Mouse (Mus musculus): ENCODE data around the gene Klhl29. TPM values are rescaled to one million over a fixed set of nuclear protein-coding genes. Genes with fewer than 3 reads are reported as not detected.

Gene Klhl29
- total and polyA plus RNA-seq, 3 experiments = not detected

GRCm38 (mm10) chr12:5186645-5187044 is 188.8 kb downstream of the Klhl29 start:
- DNase-seq (ENCODE audit: low read depth, low spot score) = no peak
- Histone ChIP-seq H3K9ac (ENCODE audit: control insufficient read depth, low read depth, low read length, poor library complexity, severe bottlenecking) (no peak overlapping the region), H3K4me1 (ENCODE audit: control insufficient read depth in 1 of 2, insufficient read depth in 2 of 2, low read length in 2 of 2) (no peaks in the 10 kb centered on the region), H3K27me3 (ENCODE audit: control insufficient read depth in 1 of 2, insufficient read depth in 2 of 2, low read length in 2 of 2) (no peaks in the 10 kb centered on the region), H3K36me3 (ENCODE audit: control insufficient read depth in 1 of 2, insufficient read depth in 2 of 2, low read length in 2 of 2) (no peaks in the 10 kb centered on the region), H3K9me3 (replicated peaks; ENCODE audit: insufficient read depth, low read length) (no peaks in the 10 kb centered on the region), H3K27ac (ENCODE audit: control insufficient read depth, low read depth, low read length) (no peak overlapping the region), H3K4me3 (ENCODE audit: control insufficient read depth in 1 of 2, insufficient read depth in 1 of 2, low read depth in 2 of 2, low read length in 2 of 2) (no peak overlapping the region), H3K79me2 (ENCODE audit: control insufficient read depth, insufficient read depth, low read length, poor library complexity) (no peaks in the 10 kb centered on the region)
- TF ChIP-seq ZKSCAN1 (IDR thresholded peaks at IDR 0.05; ENCODE audit: low read depth, low read length) (no peak), RCOR1 (IDR thresholded peaks at IDR 0.05; ENCODE audit: low read depth, low read length) (no peak), HCFC1 (IDR thresholded peaks at IDR 0.05; ENCODE audit: low read depth, low read length) (no peak), MEF2A (IDR thresholded peaks at IDR 0.05; ENCODE audit: extremely low read depth, insufficient replicate concordance, low read depth, low read length, poor library complexity, severe bottlenecking) (no peak), RAD21 (IDR thresholded peaks at IDR 0.05; ENCODE audit: low read depth, low read length) (no peak), ZNF384 (IDR thresholded peaks at IDR 0.05; ENCODE audit: low read depth, low read length) (no peak), TAL1 (IDR thresholded peaks at IDR 0.05; ENCODE audit: low read length) (no peak), MYC (IDR thresholded peaks at IDR 0.05; ENCODE audit: low read depth, low read length) (no peak), POLR2AphosphoS5 (IDR thresholded peaks at IDR 0.05; ENCODE audit: borderline replicate concordance, low read depth, low read length) (no peak)

GRCm38 (mm10) chr12:5185603-5186002 is 189.9 kb downstream of the Klhl29 start:
- no peaks in the 10 kb centered on the region for H3K4me1 ChIP-seq (ENCODE audit: control insufficient read depth in 1 of 2, insufficient read depth in 2 of 2, low read length in 2 of 2)
- H3K36me3 ChIP-seq (ENCODE audit: control insufficient read depth in 1 of 2, insufficient read depth in 2 of 2, low read length in 2 of 2) = no peaks in the 10 kb centered on the region
- no peak overlapping the region for H3K9ac ChIP-seq (ENCODE audit: control insufficient read depth, low read depth, low read length, poor library complexity, severe bottlenecking)
- no peak for TF ChIP-seq MAX (IDR thresholded peaks at IDR 0.05; ENCODE audit: low read length)
- TF ChIP-seq TAL1 (IDR thresholded peaks at IDR 0.05; ENCODE audit: low read length) = no peak
- no peak for TF ChIP-seq TCF12 (IDR thresholded peaks at IDR 0.05; ENCODE audit: low read depth, low read length)
- TF ChIP-seq UBTF (IDR thresholded peaks at IDR 0.05; ENCODE audit: borderline replicate concordance, insufficient read depth, low read depth, low read length) = no peak
- TF ChIP-seq USF2 (IDR thresholded peaks at IDR 0.05; ENCODE audit: borderline replicate concordance in 1 of 2, insufficient read depth in 1 of 2, low read depth in 1 of 2, low read length in 2 of 2) = no peak
- no peak for TF ChIP-seq JUND (IDR thresholded peaks at IDR 0.05; ENCODE audit: low read depth, low read length)
- TF ChIP-seq CHD2 (IDR thresholded peaks at IDR 0.05; ENCODE audit: low read length) = no peak
- TF ChIP-seq HCFC1 (IDR thresholded peaks at IDR 0.05; ENCODE audit: low read depth, low read length) = no peak
- no peak for TF ChIP-seq GABPA (IDR thresholded peaks at IDR 0.05; ENCODE audit: low read depth, low read length)
- TF ChIP-seq MAZ (IDR thresholded peaks at IDR 0.05; ENCODE audit: low read depth, low read length) = no peak
- TF ChIP-seq KAT2A (conservative IDR thresholded peaks at IDR 0.05; ENCODE audit: low read depth, low read length) = no peak
- no peak for TF ChIP-seq MYC (IDR thresholded peaks at IDR 0.05; ENCODE audit: low read depth, low read length)
- no peak for TF ChIP-seq BHLHE40 (IDR thresholded peaks at IDR 0.05; ENCODE audit: borderline replicate concordance, low read depth, low read length)
- DNase-seq (ENCODE audit: low read depth, low spot score) = no peak
- no peaks in the 10 kb centered on the region for H3K9me3 ChIP-seq (replicated peaks; ENCODE audit: insufficient read depth, low read length)
- no peak overlapping the region for H3K4me3 ChIP-seq (ENCODE audit: control insufficient read depth in 1 of 2, insufficient read depth in 1 of 2, low read depth in 2 of 2, low read length in 2 of 2)
- H3K27ac ChIP-seq (ENCODE audit: control insufficient read depth, low read depth, low read length) = no peak overlapping the region
- H3K79me2 ChIP-seq (ENCODE audit: control insufficient read depth, insufficient read depth, low read length, poor library complexity) = no peaks in the 10 kb centered on the region
- H3K27me3 ChIP-seq (ENCODE audit: control insufficient read depth in 1 of 2, insufficient read depth in 2 of 2, low read length in 2 of 2) = no peaks in the 10 kb centered on the region
